Mouse (Mus musculus): Measurements from ENCODE around the gene Atf5.

DNA sequence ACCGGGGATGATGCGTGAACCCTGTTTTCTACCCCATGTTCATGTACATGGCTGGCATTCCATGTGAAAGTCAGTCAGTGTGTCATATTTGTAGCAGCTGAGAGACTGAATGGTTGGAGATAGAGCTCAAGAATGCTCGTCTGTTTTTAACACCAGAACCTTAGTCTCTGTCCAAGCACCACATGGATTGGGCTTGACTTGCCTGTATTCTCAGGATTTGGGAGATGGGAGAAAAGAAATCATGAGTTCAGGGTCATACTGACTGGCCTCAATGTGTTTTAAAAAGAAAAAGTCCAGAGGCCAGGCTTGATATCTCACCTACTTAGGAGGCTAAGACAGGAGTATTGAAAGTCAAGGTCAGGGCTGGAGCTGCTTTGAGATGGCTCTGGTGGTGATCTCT is 983 bp upstream of the Atf5 start:
- TF ChIP-seq CTCF (IDR thresholded peaks at IDR 0.05; ENCODE audit: low read depth) (no peak), EP300 (optimal IDR thresholded peaks at IDR 0.05) (no peak)

Measured in stomach, postnatal 0 days (tissue).